Mouse (Mus musculus) olfactory bulb, adult 2 months (tissue): ENCODE measurements around the gene Camta1. TPM values are rescaled to one million over a fixed set of nuclear protein-coding genes. Genes with fewer than 3 reads are reported as not detected.

Experiments used
- H3K27ac ChIP-seq: fragments of 200-500 bp; 2 replicates; pipeline ENCODE4 v1.5.1; 2012; ENCODE audit warnings: low read depth, low read length; ENCODE audit not compliant: insufficient read depth
- H3K4me1 ChIP-seq: fragments of 200-500 bp; 2 replicates; pipeline ENCODE4 v1.6.1; 2012; ENCODE audit warnings: low read length; ENCODE audit not compliant: control insufficient read depth, insufficient read depth
- H3K4me3 ChIP-seq: fragments of 200-500 bp; 2 replicates; pipeline ENCODE4 v1.5.1; 2012; ENCODE audit warnings: mild to moderate bottlenecking, low read depth, low read length, moderate library complexity; ENCODE audit not compliant: insufficient read depth
- CTCF ChIP-seq: fragments of 200-500 bp; IDR thresholded peaks from 2 replicates; pipeline ENCODE4 v1.5.1; 2012; ENCODE audit warnings: low read depth, mild to moderate bottlenecking, low read length, moderate library complexity; ENCODE audit not compliant: insufficient read depth
- POLR2A ChIP-seq: fragments of 200-500 bp; IDR thresholded peaks from 2 replicates; pipeline ENCODE4 v1.6.1; 2012; ENCODE audit warnings: mild to moderate bottlenecking, low read depth, low read length, moderate library complexity; ENCODE audit not compliant: insufficient read depth
- WGBS: fragments of 180-500 bp; shearing (Covaris S2); methylation state at CpG from one replicate; pipeline ENCODE4 v1.1.7; 2018; 5-methylcytosine and 5-hydroxymethylcytosine counted together
- polyA plus RNA-seq: library from polyadenylated mRNA; stranded (reverse); fragments of >200 nt; gene quantifications from 2 replicates; pipeline ENCODE4 v1.2.4, GENCODE M21; 2012; ENCODE audit warnings: low replicate concordance; ENCODE audit not compliant: missing spikeins, insufficient read depth, insufficient read length

The Camta1 gene
- polyA plus RNA-seq, 1 experiment = 363 TPM

- peaks cover 31% of the 10 kb centered on the region for H3K4me1 ChIP-seq
- TF ChIP-seq POLR2A (no peak), CTCF (no peak)
- WGBS = 79% methylated on average over 3 of the region's 3 CpGs
Measured at GRCm38 (mm10) chr4:151773651-151774050, 88.0 kb downstream of the Camta1 start.

GRCm38 (mm10) chr4:151773007-151773406 lies 88.7 kb downstream of the Camta1 start:
- Histone ChIP-seq H3K4me1 (peaks cover 31% of the 10 kb centered on the region), H3K27ac (no peak overlapping the region), H3K4me3 (no peak overlapping the region)
- TF ChIP-seq CTCF (no peak), POLR2A (no peak)
- 92% methylated on average over 5 of the region's 5 CpGs for WGBS

More at GRCm38 (mm10) chr4:151773651-151774050, 88.0 kb downstream of the Camta1 start:
- no peak overlapping the region for H3K4me3 ChIP-seq
- no peak overlapping the region for H3K27ac ChIP-seq

GRCm38 (mm10) chr4:151770697-151771096 lies 91.0 kb downstream of the Camta1 start:
- no peak overlapping the region for H3K4me3 ChIP-seq
- WGBS = 30% methylated on average over 5 of the region's 5 CpGs
- TF ChIP-seq CTCF (no peak), POLR2A (no peak)
- H3K4me1 ChIP-seq = peaks cover 39% of the 10 kb centered on the region
- H3K27ac ChIP-seq = no peak overlapping the region

- Histone ChIP-seq H3K4me1 (peaks cover 37% of the 10 kb centered on the region), H3K4me3 (no peak overlapping the region), H3K27ac (no peak overlapping the region)
- TF ChIP-seq POLR2A (no peak), CTCF (no peak)
- WGBS = 92% methylated on average over 4 of the region's 4 CpGs
Measured at GRCm38 (mm10) chr4:151767786-151768185, 93.9 kb downstream of the Camta1 start.

- Histone ChIP-seq H3K27ac (no peak overlapping the region), H3K4me3 (no peak overlapping the region), H3K4me1 (peaks cover 37% of the 10 kb centered on the region)
- TF ChIP-seq POLR2A = no peak
- no peak for TF ChIP-seq CTCF
- WGBS = 99% methylated on average over 8 of the region's 8 CpGs
Measured at GRCm38 (mm10) chr4:151767361-151767760, 94.3 kb downstream of the Camta1 start.

- Histone ChIP-seq H3K4me3 (no peak overlapping the region), H3K27ac (no peak overlapping the region), H3K4me1 (peaks cover 26% of the 10 kb centered on the region)
- TF ChIP-seq POLR2A = no peak
- no peak for TF ChIP-seq CTCF
- 26% methylated on average over 4 of the region's 4 CpGs for WGBS
Measured at GRCm38 (mm10) chr4:151765376-151765775, 96.3 kb downstream of the Camta1 start.

GRCm38 (mm10) chr4:151763928-151764327 lies 97.7 kb downstream of the Camta1 start:
- Histone ChIP-seq H3K4me3 (no peak overlapping the region), H3K4me1 (peaks cover 21% of the 10 kb centered on the region), H3K27ac (no peak overlapping the region)
- WGBS = 73% methylated on average over 6 of the region's 6 CpGs
- TF ChIP-seq POLR2A (no peak), CTCF (no peak)

- Histone ChIP-seq H3K4me3 (no peak overlapping the region), H3K4me1 (peaks cover 19% of the 10 kb centered on the region), H3K27ac (no peak overlapping the region)
- 91% methylated on average over 2 of the region's 2 CpGs for WGBS
- TF ChIP-seq CTCF (no peak), POLR2A (no peak)
Measured at GRCm38 (mm10) chr4:151759095-151759494, 102.6 kb downstream of the Camta1 start.

GRCm38 (mm10) chr4:151758337-151758736 lies 103.3 kb downstream of the Camta1 start:
- H3K4me1 ChIP-seq = peaks cover 19% of the 10 kb centered on the region
- TF ChIP-seq POLR2A (no peak), CTCF (no peak; the same call in 1 of the 2 replicates)
- no peak overlapping the region for H3K4me3 ChIP-seq
- WGBS = 93% methylated on average over 13 of the region's 13 CpGs
- no peak overlapping the region for H3K27ac ChIP-seq

- H3K4me1 ChIP-seq = peaks cover 25% of the 10 kb centered on the region
- TF ChIP-seq POLR2A (no peak), CTCF (no peak)
- H3K27ac ChIP-seq = no peak overlapping the region
- WGBS = 98% methylated on average over 3 of the region's 3 CpGs
- no peak overlapping the region for H3K4me3 ChIP-seq
Measured at GRCm38 (mm10) chr4:151757261-151757660, 104.4 kb downstream of the Camta1 start.
